Mouse (Mus musculus) embryonic fibroblast, embryonic 13.5 days (primary cell): ENCODE results near the gene Inka2.

Experiments
- CTCF ChIP-seq: IDR thresholded peaks from 2 replicates; pipeline ENCODE4 v1.5.1; 2011; ENCODE audit warnings: mild to moderate bottlenecking, control low read depth, low read length, moderate library complexity, borderline replicate concordance; ENCODE audit not compliant: insufficient read depth
- POLR2A ChIP-seq: IDR thresholded peaks from 2 replicates; pipeline ENCODE4 v1.6.1; 2011; ENCODE audit warnings: low read depth, mild to moderate bottlenecking, control low read depth, low read length, moderate library complexity

DNA sequence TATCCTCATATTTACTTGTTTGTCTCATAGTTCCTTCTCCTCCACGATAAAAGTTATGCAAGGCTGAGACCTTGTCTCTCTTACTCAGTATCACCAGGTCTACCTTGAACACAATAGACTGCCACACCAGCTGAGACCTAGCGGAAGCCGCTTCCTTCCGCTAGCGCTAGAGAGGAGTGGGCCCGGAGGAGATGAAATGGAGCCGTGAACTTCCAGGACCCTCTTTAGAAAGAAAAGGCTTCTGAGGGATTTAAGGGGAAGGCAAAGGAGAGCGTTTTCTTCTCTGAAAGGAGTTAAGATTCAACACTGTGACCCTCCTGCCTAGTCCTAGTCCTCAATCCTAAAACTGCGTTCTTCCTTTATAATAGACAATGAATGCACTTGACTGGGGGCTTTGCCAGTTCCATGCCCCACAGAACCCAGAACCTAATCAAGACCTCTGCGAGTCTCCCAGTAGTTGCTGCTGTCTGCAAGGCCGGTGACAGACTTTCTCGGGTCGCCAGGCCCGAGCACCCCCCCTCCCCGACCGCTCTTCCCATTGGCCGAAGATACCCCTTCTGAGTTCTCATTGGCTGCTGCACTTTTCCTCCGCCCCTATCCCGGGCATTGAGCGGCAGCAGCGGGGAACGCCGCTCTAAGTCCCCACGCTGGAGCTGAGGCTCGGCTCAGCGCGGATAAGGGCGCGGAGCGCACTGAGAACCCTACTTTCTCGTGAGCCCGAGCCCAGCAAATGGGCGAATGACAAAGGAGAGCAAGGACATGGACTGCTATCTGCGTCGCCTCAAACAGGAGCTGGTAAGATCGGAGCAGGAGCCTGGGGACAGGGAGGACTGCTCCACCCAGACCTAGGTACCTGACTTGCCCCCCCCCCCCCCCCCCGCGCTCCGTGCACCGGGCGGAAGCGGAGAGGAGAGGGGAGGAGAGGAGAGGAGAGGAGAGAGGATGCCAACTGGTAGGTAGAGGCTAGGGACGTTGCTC lies at the start of gene Inka2:
- peak; percentile 95 for TF ChIP-seq POLR2A
- TF ChIP-seq CTCF = no peak
